Mouse (Mus musculus): Measurements from ENCODE around the gene Pink1. TPM values are rescaled to one million over a fixed set of nuclear protein-coding genes. Genes with fewer than 3 reads are reported as not detected.

Gene Pink1
- polyA plus RNA-seq, 2 experiments = 14.3 to 19.2 TPM

- no peak overlapping the region for H3K4me3 ChIP-seq (ENCODE audit: insufficient read depth in 1 of 2, low read depth in 2 of 2, low read length in 2 of 2)
- H3K9me3 ChIP-seq (ENCODE audit: control insufficient read depth, low read length) = no peaks in the 10 kb centered on the region
- 28% methylated on average over 10 of the region's 10 CpGs for WGBS (ENCODE audit: insufficient replicate concordance)
- H3K27ac ChIP-seq = no peak overlapping the region
- peak; percentile 34; the same call in 1 of the 2 replicates for ATAC-seq (ENCODE audit: insufficient read depth)
- no peak for TF ChIP-seq EP300 (IDR thresholded peaks at IDR 0.05; ENCODE audit: low read depth)
- TF ChIP-seq CTCF (IDR thresholded peaks at IDR 0.05; ENCODE audit: low read depth) = peak; percentile 100
- no peaks in the 10 kb centered on the region for H3K4me1 ChIP-seq (replicated peaks; ENCODE audit: control insufficient read depth in 2 of 2, insufficient read depth in 2 of 2, low read length in 1 of 2)
- H3K9ac ChIP-seq (replicated peaks) = no peak overlapping the region
- no peaks in the 10 kb centered on the region for H3K36me3 ChIP-seq (replicated peaks; ENCODE audit: control insufficient read depth, insufficient read depth, low read depth)
- no peak overlapping the region for H3K4me2 ChIP-seq (ENCODE audit: low read depth)
- H3K27me3 ChIP-seq (ENCODE audit: control insufficient read depth, insufficient read depth, low read length) = no peaks in the 10 kb centered on the region
- peak; percentile 54 to 62 (median 59) for DNase-seq (ENCODE audit: low read depth in 3 of 3, low spot score in 3 of 3)
Measured at GRCm38 (mm10) chr4:138319508-138319907, 6.6 kb downstream of the Pink1 start.

- Histone ChIP-seq H3K9me3 (ENCODE audit: control insufficient read depth, low read length) (no peaks in the 10 kb centered on the region), H3K27ac (no peak overlapping the region), H3K4me2 (ENCODE audit: low read depth) (no peak overlapping the region), H3K36me3 (replicated peaks; ENCODE audit: control insufficient read depth, insufficient read depth, low read depth) (0 out of 2 replicates have a peak, but pooled peaks cover 3% of the 10 kb centered on the region), H3K9ac (replicated peaks) (no peak overlapping the region), H3K27me3 (ENCODE audit: control insufficient read depth, insufficient read depth, low read length) (no peaks in the 10 kb centered on the region), H3K4me1 (replicated peaks; ENCODE audit: control insufficient read depth in 2 of 2, insufficient read depth in 2 of 2, low read length in 1 of 2) (no peaks in the 10 kb centered on the region), H3K4me3 (ENCODE audit: insufficient read depth in 1 of 2, low read depth in 2 of 2, low read length in 2 of 2) (no peak overlapping the region)
- ATAC-seq (ENCODE audit: insufficient read depth) = peak; percentile 43; the same call in 1 of the 2 replicates
- DNase-seq (ENCODE audit: low read depth in 3 of 3, low spot score in 3 of 3) = no peak
- 46% methylated on average over 6 of the region's 6 CpGs for WGBS (ENCODE audit: insufficient replicate concordance)
- TF ChIP-seq EP300 (IDR thresholded peaks at IDR 0.05; ENCODE audit: low read depth) = no peak
- TF ChIP-seq CTCF (IDR thresholded peaks at IDR 0.05; ENCODE audit: low read depth) = peak; percentile 94
Measured at GRCm38 (mm10) chr4:138318509-138319266, 7.4 kb downstream of the Pink1 start.

- Histone ChIP-seq H3K9ac (replicated peaks) (no peak overlapping the region), H3K27me3 (ENCODE audit: control insufficient read depth, insufficient read depth, low read length) (no peaks in the 10 kb centered on the region), H3K27ac (no peak overlapping the region), H3K4me2 (ENCODE audit: low read depth) (no peak overlapping the region), H3K9me3 (ENCODE audit: control insufficient read depth, low read length) (no peaks in the 10 kb centered on the region), H3K4me1 (replicated peaks; ENCODE audit: control insufficient read depth in 2 of 2, insufficient read depth in 2 of 2, low read length in 1 of 2) (no peaks in the 10 kb centered on the region), H3K4me3 (ENCODE audit: insufficient read depth in 1 of 2, low read depth in 2 of 2, low read length in 2 of 2) (no peak overlapping the region), H3K36me3 (replicated peaks; ENCODE audit: control insufficient read depth, insufficient read depth, low read depth) (peaks cover 11% of the 10 kb centered on the region)
- 87% methylated on average over 6 of the region's 6 CpGs for WGBS (ENCODE audit: insufficient replicate concordance)
- ATAC-seq (ENCODE audit: insufficient read depth) (no peak), DNase-seq (ENCODE audit: low read depth in 3 of 3, low spot score in 3 of 3) (no peak)
- TF ChIP-seq EP300 (IDR thresholded peaks at IDR 0.05; ENCODE audit: low read depth) = no peak
- peak; percentile 46; the same call in 1 of the 2 replicates for TF ChIP-seq CTCF (IDR thresholded peaks at IDR 0.05; ENCODE audit: low read depth)
Measured at GRCm38 (mm10) chr4:138316369-138316768, 9.7 kb downstream of the Pink1 start.

GRCm38 (mm10) chr4:138315781-138316180 is 10.3 kb downstream of the Pink1 start:
- Histone ChIP-seq H3K4me2 (ENCODE audit: low read depth) (no peak overlapping the region), H3K27ac (no peak overlapping the region), H3K27me3 (ENCODE audit: control insufficient read depth, insufficient read depth, low read length) (no peaks in the 10 kb centered on the region), H3K9ac (replicated peaks) (no peak overlapping the region), H3K4me3 (ENCODE audit: insufficient read depth in 1 of 2, low read depth in 2 of 2, low read length in 2 of 2) (no peak overlapping the region), H3K36me3 (replicated peaks; ENCODE audit: control insufficient read depth, insufficient read depth, low read depth) (peaks cover 17% of the 10 kb centered on the region), H3K9me3 (ENCODE audit: control insufficient read depth, low read length) (no peaks in the 10 kb centered on the region), H3K4me1 (replicated peaks; ENCODE audit: control insufficient read depth in 2 of 2, insufficient read depth in 2 of 2, low read length in 1 of 2) (no peaks in the 10 kb centered on the region)
- no peak for DNase-seq (ENCODE audit: low read depth in 3 of 3, low spot score in 3 of 3)
- ATAC-seq (ENCODE audit: insufficient read depth) = no peak
- peak; percentile 80 for TF ChIP-seq CTCF (IDR thresholded peaks at IDR 0.05; ENCODE audit: low read depth)
- no peak for TF ChIP-seq EP300 (IDR thresholded peaks at IDR 0.05; ENCODE audit: low read depth)
- 59% methylated on average over 9 of the region's 9 CpGs for WGBS (ENCODE audit: insufficient replicate concordance)

- DNase-seq (ENCODE audit: low read depth in 3 of 3, low spot score in 3 of 3) = no peak
- WGBS (ENCODE audit: insufficient replicate concordance) = 71% methylated on average over 4 of the region's 4 CpGs
- ATAC-seq (ENCODE audit: insufficient read depth) = no peak
- TF ChIP-seq EP300 (IDR thresholded peaks at IDR 0.05; ENCODE audit: low read depth) (no peak), CTCF (IDR thresholded peaks at IDR 0.05; ENCODE audit: low read depth) (no peak)
- H3K27ac ChIP-seq = no peak overlapping the region
- H3K9ac ChIP-seq (replicated peaks) = no peak overlapping the region
- H3K4me1 ChIP-seq (replicated peaks; ENCODE audit: control insufficient read depth in 2 of 2, insufficient read depth in 2 of 2, low read length in 1 of 2) = no peaks in the 10 kb centered on the region
- H3K4me3 ChIP-seq (ENCODE audit: insufficient read depth in 1 of 2, low read depth in 2 of 2, low read length in 2 of 2) = no peak overlapping the region
- no peak overlapping the region for H3K4me2 ChIP-seq (ENCODE audit: low read depth)
- H3K36me3 ChIP-seq (replicated peaks; ENCODE audit: control insufficient read depth, insufficient read depth, low read depth) = peaks cover 28% of the 10 kb centered on the region
- no peaks in the 10 kb centered on the region for H3K9me3 ChIP-seq (ENCODE audit: control insufficient read depth, low read length)
- H3K27me3 ChIP-seq (ENCODE audit: control insufficient read depth, insufficient read depth, low read length) = no peaks in the 10 kb centered on the region
Measured at GRCm38 (mm10) chr4:138313795-138314194, 12.3 kb downstream of the Pink1 start.

Data from liver, embryonic 14.5 days (tissue).